26 mouse cellular contexts compared by ENCODE assay signal in genomic region chr11:10201021-10201420, GRCm38 (mm10).
A peak's percentile ranks its signal among the peaks of the same experiment; 100 is the strongest.
DNase-seq lines count a peak whose midpoint lies in the region; ATAC-seq and TF ChIP-seq lines count a peak whose summit lies in the region.
"Had no signal": no experiment of that assay in that cellular context is flagged by ENCODE, and none has a peak within 500 bp of the region (broad histone marks: within the 10 kb centered on the region; RNA-seq: fewer than 3 reads in every experiment).

No protein-coding gene starts in this region.

- no peak overlapping the region for H3K4me3 ChIP-seq in lung, postnatal 0 days (ENCODE audit: low read depth, low read length)
- H3K4me3 ChIP-seq: embryonic facial prominence, embryonic 12.5 days; forebrain, embryonic 15.5 days; left cerebral cortex, adult 2 months; myocyte; stomach, embryonic 15.5 days had no signal

- no peaks in the 10 kb centered on the region for H3K9me3 ChIP-seq in lung, postnatal 0 days (ENCODE audit: low read length)
- H3K9me3 ChIP-seq: embryonic facial prominence, embryonic 12.5 days; forebrain, embryonic 15.5 days; stomach, embryonic 15.5 days had no signal

- H3K9ac ChIP-seq in lung, postnatal 0 days (replicated peaks; ENCODE audit: low read depth), result no peak overlapping the region
- H3K9ac ChIP-seq: embryonic facial prominence, embryonic 12.5 days; forebrain, embryonic 15.5 days; liver, postnatal 0 days; stomach, embryonic 15.5 days had no signal

- 52% methylated on average over 7 of the region's 7 CpGs for WGBS in lung, postnatal 0 days

- no peaks in the 10 kb centered on the region for H3K27me3 ChIP-seq in lung, postnatal 0 days (replicated peaks; ENCODE audit: insufficient read depth, low read length)
- H3K27me3 ChIP-seq: embryonic facial prominence, embryonic 12.5 days; forebrain, embryonic 15.5 days; Patski; stomach, embryonic 15.5 days had no signal

- H3K4me1 ChIP-seq in lung, postnatal 0 days (ENCODE audit: insufficient read depth, low read depth, low read length), result no peaks in the 10 kb centered on the region
- H3K4me1 ChIP-seq: embryonic facial prominence, embryonic 12.5 days; forebrain, embryonic 15.5 days; stomach, embryonic 15.5 days had no signal

- no peak overlapping the region for H3K27ac ChIP-seq in lung, postnatal 0 days (ENCODE audit: low read length)
- H3K27ac ChIP-seq: embryonic facial prominence, embryonic 12.5 days; forebrain, embryonic 15.5 days; hindbrain, postnatal 0 days; kidney, postnatal 0 days; left cerebral cortex, adult 2 months; stomach, embryonic 15.5 days had no signal

- no peaks in the 10 kb centered on the region for H3K36me3 ChIP-seq in lung, postnatal 0 days (ENCODE audit: insufficient read depth, low read length)
- H3K36me3 ChIP-seq: embryonic facial prominence, embryonic 12.5 days; forebrain, embryonic 15.5 days; stomach, embryonic 15.5 days had no signal

- TF ChIP-seq CTCF in lung, postnatal 0 days (IDR thresholded peaks at IDR 0.05), result no peak

- no peak for TF ChIP-seq EP300 in lung, postnatal 0 days (IDR thresholded peaks at IDR 0.05)

- peak; percentile 2 for DNase-seq in adrenal gland, postnatal 25 days
- DNase-seq in adrenal gland, postnatal 4 days (ENCODE audit: low spot score in 2 of 2), result no peak
- DNase-seq in lung, adult 18-20 months, result peak; percentile 32 to 55
- DNase-seq in lung, postnatal 0 days (ENCODE audit: low spot score), result no peak
- DNase-seq in kidney, postnatal 36 days, result peak; percentile 27 to 71
- DNase-seq in lung, postnatal 4 days, result peak; percentile 38 to 49
- DNase-seq in embryo, embryonic 10.5 days (ENCODE audit: low spot score), result no peak
- DNase-seq in gastrocnemius, adult 8-10 months (ENCODE audit: low spot score in 2 of 2), result no peak
- DNase-seq: adrenal gland, postnatal 14 days; cerebellum, adult 8-10 months; gastrocnemius, postnatal 36 days; layer of hippocampus, adult 9-11 months; left cerebral cortex, postnatal 4 days; liver; liver, postnatal 0 days; midbrain, embryonic 14.5 days; right cerebral cortex, postnatal 25 days had no signal

- no peak overlapping the region for H3K4me2 ChIP-seq in lung, postnatal 0 days (replicated peaks; ENCODE audit: low read depth, low read length)
- H3K4me2 ChIP-seq: embryonic facial prominence, embryonic 12.5 days; forebrain, embryonic 15.5 days; stomach, embryonic 15.5 days had no signal

- ATAC-seq in lung, postnatal 0 days, result no peak
- ATAC-seq: CD4-positive, CD25-positive, alpha-beta regulatory T cell, adult 4 months; forebrain, embryonic 15.5 days; hindbrain, postnatal 0 days; liver, postnatal 0 days; Patski had no signal

Comparison
In these comparisons a context has a peak if more than half of its experiments do, and no peak if none do; other contexts are left out.
1. DNase-seq: peak in adrenal gland, postnatal 25 days (single experiment), lung, adult 18-20 months (2 of 2), kidney, postnatal 36 days (2 of 2) and lung, postnatal 4 days (2 of 2); none in adrenal gland, postnatal 4 days (0 of 2), lung, postnatal 0 days (single experiment), embryo, embryonic 10.5 days (single experiment) and gastrocnemius, adult 8-10 months (0 of 2).